Comparison of ENCODE assay signal across 25 mouse cellular contexts in the genomic region with DNA sequence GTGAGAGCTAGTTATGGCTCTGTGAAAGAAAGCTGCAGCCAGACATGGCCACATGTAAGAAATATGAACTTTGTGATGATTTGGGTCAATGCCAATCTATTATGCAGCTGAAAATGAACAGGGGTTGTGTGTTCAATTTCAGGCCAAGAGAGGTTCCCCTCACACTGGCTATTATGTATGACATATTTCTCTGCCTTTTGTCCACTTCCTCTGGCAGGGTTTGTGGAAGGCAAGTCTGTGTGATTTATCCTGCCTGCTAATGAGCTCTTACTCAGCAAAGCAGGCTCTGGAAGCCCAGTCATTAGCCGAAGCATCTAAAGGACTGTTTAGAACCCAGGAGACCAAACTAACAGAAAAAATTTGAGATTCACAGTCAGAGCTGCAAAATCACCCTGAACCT.
DNase-seq lines count a peak whose midpoint lies in the region; ATAC-seq and TF ChIP-seq lines count a peak whose summit lies in the region.
"Had no signal": no experiment of that assay in that cellular context is flagged by ENCODE, and none has a peak within 500 bp of the region (broad histone marks: within the 10 kb centered on the region; RNA-seq: fewer than 3 reads in every experiment).

No protein-coding gene starts in this region.

- no peak for TF ChIP-seq CTCF in forebrain, postnatal 0 days (IDR thresholded peaks at IDR 0.05; ENCODE audit: low read depth)
- no peak for TF ChIP-seq CTCF in kidney, postnatal 0 days (IDR thresholded peaks at IDR 0.05; ENCODE audit: low read depth)
- TF ChIP-seq CTCF in stomach, postnatal 0 days (IDR thresholded peaks at IDR 0.05; ENCODE audit: low read depth), result no peak

- no peak overlapping the region for H3K4me3 ChIP-seq in forebrain, postnatal 0 days (ENCODE audit: low read depth, low read length)
- no peak overlapping the region for H3K4me3 ChIP-seq in forebrain, embryonic 13.5 days
- H3K4me3 ChIP-seq in kidney, postnatal 0 days (replicated peaks; ENCODE audit: low read depth, low read length), result no peak overlapping the region
- H3K4me3 ChIP-seq in kidney, embryonic 15.5 days (replicated peaks), result no peak overlapping the region
- no peak overlapping the region for H3K4me3 ChIP-seq in stomach, embryonic 16.5 days (replicated peaks; ENCODE audit: low read length)
- H3K4me3 ChIP-seq in stomach, postnatal 0 days (ENCODE audit: low read depth, low read length), result no peak overlapping the region
- H3K4me3 ChIP-seq: neural tube, embryonic 15.5 days had no signal

- no peaks in the 10 kb centered on the region for H3K27me3 ChIP-seq in forebrain, postnatal 0 days (ENCODE audit: insufficient read depth, low read length)
- H3K27me3 ChIP-seq in forebrain, embryonic 13.5 days, result no peaks in the 10 kb centered on the region
- H3K27me3 ChIP-seq in kidney, postnatal 0 days (ENCODE audit: insufficient read depth, low read length), result no peaks in the 10 kb centered on the region
- H3K27me3 ChIP-seq in kidney, embryonic 15.5 days, result no peaks in the 10 kb centered on the region
- H3K27me3 ChIP-seq in stomach, embryonic 16.5 days (ENCODE audit: control insufficient read depth, insufficient read depth, low read length), result no peaks in the 10 kb centered on the region
- H3K27me3 ChIP-seq in stomach, postnatal 0 days (ENCODE audit: control insufficient read depth, insufficient read depth, low read length), result no peaks in the 10 kb centered on the region
- H3K27me3 ChIP-seq: neural tube, embryonic 15.5 days had no signal

- H3K36me3 ChIP-seq in forebrain, postnatal 0 days (ENCODE audit: insufficient read depth), result no peaks in the 10 kb centered on the region
- no peaks in the 10 kb centered on the region for H3K36me3 ChIP-seq in forebrain, embryonic 13.5 days (ENCODE audit: poor library complexity, severe bottlenecking)
- H3K36me3 ChIP-seq in kidney, postnatal 0 days (ENCODE audit: insufficient read depth, low read length), result no peaks in the 10 kb centered on the region
- H3K36me3 ChIP-seq in kidney, embryonic 15.5 days, result no peaks in the 10 kb centered on the region
- H3K36me3 ChIP-seq in stomach, embryonic 16.5 days (ENCODE audit: control insufficient read depth, insufficient read depth, low read length), result no peaks in the 10 kb centered on the region
- no peaks in the 10 kb centered on the region for H3K36me3 ChIP-seq in stomach, postnatal 0 days (ENCODE audit: control insufficient read depth, insufficient read depth, low read length)
- H3K36me3 ChIP-seq: neural tube, embryonic 15.5 days had no signal

- no peak overlapping the region for H3K4me2 ChIP-seq in forebrain, postnatal 0 days (ENCODE audit: low read depth)
- H3K4me2 ChIP-seq in forebrain, embryonic 13.5 days, result no peak overlapping the region
- no peak overlapping the region for H3K4me2 ChIP-seq in kidney, postnatal 0 days (ENCODE audit: low read length)
- H3K4me2 ChIP-seq in kidney, embryonic 15.5 days, result no peak overlapping the region
- no peak overlapping the region for H3K4me2 ChIP-seq in stomach, embryonic 16.5 days (ENCODE audit: low read depth, low read length)
- H3K4me2 ChIP-seq in stomach, postnatal 0 days (replicated peaks; ENCODE audit: low read depth), result no peak overlapping the region
- H3K4me2 ChIP-seq: midbrain, embryonic 11.5 days; neural tube, embryonic 15.5 days had no signal

- ATAC-seq in forebrain, postnatal 0 days, result 0 out of 2 replicates have a peak, but pooled peaks have one; percentile 20
- ATAC-seq in forebrain, embryonic 13.5 days, result no peak
- no peak for ATAC-seq in kidney, postnatal 0 days (replicated peaks; ENCODE audit: low FRiP score, low read depth)
- ATAC-seq in kidney, embryonic 15.5 days (replicated peaks; ENCODE audit: low FRiP score), result no peak
- ATAC-seq in stomach, embryonic 16.5 days (ENCODE audit: insufficient read depth, low FRiP score), result peak; percentile 37; the same call in 1 of the 2 replicates
- ATAC-seq in stomach, postnatal 0 days (ENCODE audit: low FRiP score, low TSS enrichment), result no peak
- ATAC-seq: forebrain, embryonic 16.5 days; intestine, postnatal 0 days had no signal

- no peak overlapping the region for H3K27ac ChIP-seq in forebrain, postnatal 0 days (ENCODE audit: low read depth, low read length)
- H3K27ac ChIP-seq in forebrain, embryonic 13.5 days, result no peak overlapping the region
- no peak overlapping the region for H3K27ac ChIP-seq in kidney, postnatal 0 days
- H3K27ac ChIP-seq in kidney, embryonic 15.5 days, result no peak overlapping the region
- H3K27ac ChIP-seq in stomach, embryonic 16.5 days (ENCODE audit: low read length), result no peak overlapping the region
- H3K27ac ChIP-seq in stomach, postnatal 0 days (replicated peaks), result no peak overlapping the region
- H3K27ac ChIP-seq: liver, embryonic 14.5 days; neural tube, embryonic 15.5 days had no signal

- TF ChIP-seq EP300 in stomach, postnatal 0 days (optimal IDR thresholded peaks at IDR 0.05), result no peak

- no peaks in the 10 kb centered on the region for H3K9me3 ChIP-seq in forebrain, postnatal 0 days (ENCODE audit: low read length)
- no peaks in the 10 kb centered on the region for H3K9me3 ChIP-seq in forebrain, embryonic 13.5 days (replicated peaks)
- H3K9me3 ChIP-seq in kidney, postnatal 0 days (replicated peaks; ENCODE audit: low read length), result no peaks in the 10 kb centered on the region
- no peaks in the 10 kb centered on the region for H3K9me3 ChIP-seq in kidney, embryonic 15.5 days (replicated peaks)
- H3K9me3 ChIP-seq in stomach, embryonic 16.5 days (replicated peaks; ENCODE audit: control insufficient read depth, low read length), result no peaks in the 10 kb centered on the region
- H3K9me3 ChIP-seq in stomach, postnatal 0 days (ENCODE audit: control insufficient read depth, low read length), result no peaks in the 10 kb centered on the region
- H3K9me3 ChIP-seq: neural tube, embryonic 15.5 days had no signal

- WGBS in forebrain, postnatal 0 days, result 21% methylated on average over 1 of the region's 1 CpGs
- 26% methylated on average over 1 of the region's 1 CpGs for WGBS in forebrain, embryonic 13.5 days
- WGBS in kidney, postnatal 0 days, result 55% methylated on average over 1 of the region's 1 CpGs
- WGBS in kidney, embryonic 15.5 days, result 46% methylated on average over 1 of the region's 1 CpGs
- WGBS in stomach, embryonic 16.5 days, result 39% methylated on average over 1 of the region's 1 CpGs
- 41% methylated on average over 1 of the region's 1 CpGs for WGBS in stomach, postnatal 0 days

- H3K4me1 ChIP-seq in forebrain, postnatal 0 days (ENCODE audit: insufficient read depth), result no peaks in the 10 kb centered on the region
- 0 out of 2 replicates have a peak, but pooled peaks cover 4% of the 10 kb centered on the region for H3K4me1 ChIP-seq in forebrain, embryonic 13.5 days
- H3K4me1 ChIP-seq in kidney, postnatal 0 days (replicated peaks; ENCODE audit: insufficient read depth, low read length), result no peaks in the 10 kb centered on the region
- H3K4me1 ChIP-seq in kidney, embryonic 15.5 days, result no peaks in the 10 kb centered on the region
- H3K4me1 ChIP-seq in stomach, embryonic 16.5 days (ENCODE audit: control insufficient read depth, insufficient read depth, low read length), result no peaks in the 10 kb centered on the region; the same call in 1 of the 2 replicates
- H3K4me1 ChIP-seq in stomach, postnatal 0 days (replicated peaks; ENCODE audit: control insufficient read depth, insufficient read depth), result no peaks in the 10 kb centered on the region
- H3K4me1 ChIP-seq: neural tube, embryonic 15.5 days had no signal

- no peak for DNase-seq in forebrain, postnatal 0 days
- peak; percentile 23 for DNase-seq in kidney, postnatal 0 days (ENCODE audit: low spot score)
- DNase-seq in stomach, postnatal 0 days (ENCODE audit: low spot score), result no peak
- no peak for DNase-seq in T-cell, adult 2 months (ENCODE audit: low spot score)
- DNase-seq: adrenal gland, postnatal 25 days; cerebellum, adult 18-20 months; cerebellum, postnatal 10 days; gastrocnemius, postnatal 14 days; heart, postnatal 14 days; kidney, adult 9 months; kidney, postnatal 25 days; liver; lung, adult 2 months; right cerebral cortex, adult 18-20 months; spleen, adult 18-20 months; thymus, adult 2 months; thymus, postnatal 36 days had no signal

- H3K9ac ChIP-seq in forebrain, postnatal 0 days, result no peak overlapping the region
- no peak overlapping the region for H3K9ac ChIP-seq in forebrain, embryonic 13.5 days
- no peak overlapping the region for H3K9ac ChIP-seq in kidney, postnatal 0 days (ENCODE audit: low read depth, low read length)
- H3K9ac ChIP-seq in kidney, embryonic 15.5 days, result no peak overlapping the region
- no peak overlapping the region for H3K9ac ChIP-seq in stomach, embryonic 16.5 days (ENCODE audit: low read length)
- no peak overlapping the region for H3K9ac ChIP-seq in stomach, postnatal 0 days (ENCODE audit: low read length)
- H3K9ac ChIP-seq: liver, embryonic 14.5 days; neural tube, embryonic 15.5 days had no signal

Comparison
In these comparisons a context has a peak if more than half of its experiments do, and no peak if none do; other contexts are left out.
1. ATAC-seq: peak in forebrain, postnatal 0 days (single experiment) and stomach, embryonic 16.5 days (single experiment); none in forebrain, embryonic 13.5 days (single experiment), kidney, postnatal 0 days (single experiment), kidney, embryonic 15.5 days (single experiment) and stomach, postnatal 0 days (single experiment).